Mouse (Mus musculus): ENCODE measurements at regions not wholly inside any gene's neighbourhood (a gene's known extent, or its start where the extent isn't known, plus 50 kb on each side); places are given as distances from the start of the nearest gene placed in this dataset.

DNA sequence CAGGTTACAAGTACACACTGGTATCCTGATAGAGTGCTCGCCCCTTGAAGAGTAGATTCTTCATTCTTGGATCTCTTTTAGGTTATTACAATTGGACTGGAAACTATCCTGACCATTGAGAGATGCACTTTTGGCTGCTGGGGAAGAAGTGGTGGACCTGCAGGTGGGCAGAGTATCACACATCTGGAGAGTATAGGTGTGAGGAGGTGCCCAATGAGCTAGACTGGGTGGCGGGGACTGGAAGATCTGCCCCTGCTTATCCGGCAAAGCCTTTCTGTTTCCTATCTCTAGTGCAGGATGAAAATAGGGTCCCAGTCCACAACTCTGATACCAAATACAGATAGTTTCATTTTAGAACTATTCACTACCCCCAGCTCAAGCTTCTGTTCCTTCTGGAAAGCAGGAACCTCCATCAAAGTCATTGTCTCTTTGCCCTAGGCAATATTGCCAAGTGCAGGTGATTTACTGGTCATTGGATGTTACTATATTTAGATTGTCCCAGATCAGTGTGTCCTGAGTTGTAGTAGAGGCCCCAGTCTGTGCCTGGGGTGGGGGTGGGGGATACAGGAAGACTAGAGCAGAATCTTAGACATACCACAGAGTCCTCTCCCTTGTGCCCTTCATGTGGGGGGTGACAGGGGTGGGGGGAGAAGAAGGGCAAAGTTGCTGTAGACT lies 62.5 kb upstream of the Ube2e1 start:
- no peak for DNase-seq (ENCODE audit: low read depth, low spot score)

DNA sequence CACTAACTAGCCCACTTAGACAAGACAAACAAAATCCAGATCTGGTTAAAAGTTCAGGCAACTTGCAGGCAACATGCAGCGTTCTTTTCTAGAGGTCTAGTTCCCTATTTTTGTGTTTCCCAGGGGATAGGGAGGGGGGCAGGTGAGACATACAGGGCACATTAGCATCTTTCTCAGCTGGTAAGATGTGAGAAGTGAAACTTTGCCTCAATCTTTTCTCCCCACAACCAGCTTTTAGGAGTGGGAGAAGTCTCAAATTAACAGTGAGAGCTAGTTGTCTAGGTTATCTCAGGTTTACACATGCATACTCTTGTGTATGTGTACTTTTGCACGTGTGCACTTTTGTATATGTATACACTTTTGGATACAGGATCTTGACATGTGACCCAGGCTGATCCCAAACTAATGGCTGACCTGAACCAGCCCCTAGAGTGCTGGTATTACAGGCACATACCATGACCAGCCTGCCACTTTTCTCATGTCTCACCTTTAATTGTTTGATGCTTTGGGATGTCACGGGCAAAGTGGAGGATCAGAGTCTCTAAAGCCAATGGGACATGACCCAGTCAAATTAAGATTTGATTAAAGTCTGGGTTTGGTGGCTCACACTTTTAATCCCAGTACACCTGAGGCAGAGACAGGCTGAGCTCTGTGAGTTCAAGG lies 60.3 kb upstream of the Ube2e1 start:
- no peak for DNase-seq (ENCODE audit: low read depth, low spot score)

DNA sequence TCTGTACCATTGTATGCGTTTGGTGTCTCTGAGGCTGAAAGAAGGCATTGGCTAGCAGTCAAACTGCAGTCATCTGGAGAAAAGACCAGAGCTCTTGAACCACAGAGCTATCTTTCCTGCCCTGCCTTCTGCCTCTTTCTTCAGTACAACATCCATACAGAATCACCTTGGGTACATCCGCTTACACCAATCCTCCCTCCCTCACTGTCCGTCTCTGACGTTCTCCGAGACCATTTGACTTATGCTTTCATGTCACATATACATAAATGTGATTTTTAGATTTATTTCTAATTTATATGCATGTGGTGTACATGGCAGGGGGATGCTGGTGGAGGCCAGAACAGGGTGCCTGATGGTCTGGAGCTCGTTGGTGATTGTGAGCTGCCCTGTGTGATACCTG lies 57.7 kb upstream of the Ube2e1 start:
- DNase-seq (ENCODE audit: low read depth, low spot score), result no peak

DNA sequence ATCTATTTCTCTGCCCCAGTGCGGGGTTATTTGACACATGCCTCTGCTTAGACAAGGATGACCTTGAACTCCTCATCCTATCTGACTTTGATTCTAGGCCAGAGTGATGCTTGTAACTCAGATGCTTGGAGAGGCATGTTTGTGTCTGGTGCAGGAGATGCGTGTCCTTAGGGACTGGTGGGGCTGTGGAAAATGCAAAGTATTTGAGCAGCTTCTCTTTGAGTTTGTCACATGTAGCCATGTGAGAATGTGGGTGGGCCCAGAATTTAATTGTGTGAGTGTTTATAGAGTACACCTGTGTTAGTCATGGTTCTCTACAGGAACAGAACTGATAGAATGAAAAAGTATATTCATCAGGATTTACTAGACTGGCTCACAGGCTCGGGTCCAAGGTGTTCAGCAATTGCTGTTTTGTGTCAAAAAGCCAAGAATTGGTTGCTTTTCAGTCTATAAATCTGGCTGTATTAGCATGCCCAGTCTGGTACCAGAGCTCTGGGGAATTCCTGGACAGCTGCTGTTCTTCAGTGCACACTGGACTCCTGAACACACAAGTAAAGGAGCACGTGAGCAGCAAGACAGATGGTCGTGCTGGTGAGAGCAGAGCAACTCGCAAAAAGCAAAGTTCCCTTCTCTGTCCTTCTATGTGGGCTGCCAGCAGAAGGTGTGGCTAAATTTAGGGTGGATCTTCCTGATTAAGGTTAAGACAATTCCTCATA lies 54.5 kb upstream of the Ube2e1 start:
- DNase-seq (ENCODE audit: low read depth, low spot score), result peak; percentile 29
